Mouse (Mus musculus) intestine, postnatal 0 days (tissue): ENCODE data around the gene Adamts16. TPM values are rescaled to one million over a fixed set of nuclear protein-coding genes. Genes with fewer than 3 reads are reported as not detected.

ENCODE experiments used
- ATAC-seq: fragments of 200-750 bp; cut with Nextera tagmentation; 2 replicates; pipeline ENCODE4 v1.8.0; 2017; ENCODE audit warnings: mild to moderate bottlenecking, moderate TSS enrichment, moderate library complexity
- H3K27ac ChIP-seq: fragments of 300-500 bp; sonication (generic); 2 replicates; pipeline ENCODE4 v1.5.1; 2014; ENCODE audit warnings: mild to moderate bottlenecking, low read depth, low read length, moderate library complexity
- H3K27me3 ChIP-seq: fragments of 300-500 bp; sonication (generic); replicated peaks from 2 replicates; pipeline ENCODE4 v1.6.1; 2014; ENCODE audit warnings: low read length, mixed read lengths; ENCODE audit not compliant: control insufficient read depth, insufficient read depth
- H3K36me3 ChIP-seq: fragments of 300-500 bp; sonication (generic); 2 replicates; pipeline ENCODE4 v1.6.1; 2014; ENCODE audit warnings: mild to moderate bottlenecking, moderate library complexity; ENCODE audit not compliant: control insufficient read depth, insufficient read depth
- H3K4me1 ChIP-seq: fragments of 300-500 bp; sonication (generic); replicated peaks from 2 replicates; pipeline ENCODE4 v1.6.1; 2014; ENCODE audit warnings: antibody characterized with exemption, low read length, mixed read lengths; ENCODE audit not compliant: control insufficient read depth, insufficient read depth
- H3K4me2 ChIP-seq: fragments of 300-500 bp; sonication (generic); replicated peaks from 2 replicates; pipeline ENCODE4 v1.6.1; 2014; ENCODE audit warnings: low read depth, mild to moderate bottlenecking, moderate library complexity
- H3K4me3 ChIP-seq: fragments of 300-500 bp; sonication (generic); 2 replicates; pipeline ENCODE4 v1.5.1; 2014; ENCODE audit warnings: low read depth, low read length
- H3K9ac ChIP-seq: fragments of 300-500 bp; sonication (generic); 2 replicates; pipeline ENCODE4 v1.6.1; 2014; ENCODE audit warnings: mild to moderate bottlenecking, low read depth, low read length
- H3K9me3 ChIP-seq: fragments of 300-500 bp; sonication (generic); 2 replicates; pipeline ENCODE4 v1.6.1; 2016; ENCODE audit warnings: mixed run types; ENCODE audit not compliant: control insufficient read depth
- CTCF ChIP-seq: sonication (generic); IDR thresholded peaks from 2 replicates; pipeline ENCODE4 v1.5.1; 2016; ENCODE audit warnings: low read depth, mild to moderate bottlenecking, control low read depth, antibody characterized with exemption, moderate library complexity
- WGBS: fragments of 180-500 bp; shearing (Covaris S2); extraction: QIAGEN DNeasy Blood & Tissue Kit; methylation state at CpG from one replicate; pipeline ENCODE4 v1.1.7; 2014; 5-methylcytosine and 5-hydroxymethylcytosine counted together
- polyA plus RNA-seq: library from polyadenylated mRNA; unstranded; fragments of >200 nt; fragmentation: Nextera tagmentation; extraction: Ambion mirVana; gene quantifications from 2 replicates; pipeline ENCODE4 v1.2.1, GENCODE M21; 2015

Gene Adamts16
- polyA plus RNA-seq, 1 experiment from 2014 or later, result 0.20 TPM

DNA sequence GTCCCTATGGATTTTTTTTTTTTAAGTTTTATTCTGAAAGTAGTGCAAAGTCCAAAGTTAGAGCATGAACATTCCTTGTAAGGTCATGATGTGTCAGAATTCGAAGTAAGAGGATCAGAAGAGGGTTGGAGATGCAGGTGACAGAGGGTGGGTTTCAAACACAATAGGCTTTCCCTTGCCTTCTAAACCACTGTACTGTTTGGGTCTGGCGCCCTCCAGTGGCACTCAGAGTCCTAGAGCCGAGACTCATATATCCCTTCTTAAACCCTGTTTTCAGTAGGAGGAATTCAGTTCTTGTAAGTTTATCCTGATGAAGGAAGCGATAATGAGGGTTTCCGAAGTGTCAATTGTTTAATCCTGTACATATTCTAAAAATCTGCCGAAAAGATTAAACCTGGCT lies 1.4 kb downstream of the Adamts16 start:
- Histone ChIP-seq H3K9me3 (no peaks in the 10 kb centered on the region), H3K27me3 (peaks cover 17% of the 10 kb centered on the region), H3K27ac (no peak overlapping the region), H3K4me2 (peak overlapping the region; percentile 49), H3K4me3 (no peak overlapping the region), H3K9ac (no peak overlapping the region), H3K4me1 (no peaks in the 10 kb centered on the region), H3K36me3 (no peaks in the 10 kb centered on the region)
- ATAC-seq, result no peak
- peak; percentile 91 for TF ChIP-seq CTCF
- WGBS, result 4% methylated on average over 6 of the region's 6 CpGs

DNA sequence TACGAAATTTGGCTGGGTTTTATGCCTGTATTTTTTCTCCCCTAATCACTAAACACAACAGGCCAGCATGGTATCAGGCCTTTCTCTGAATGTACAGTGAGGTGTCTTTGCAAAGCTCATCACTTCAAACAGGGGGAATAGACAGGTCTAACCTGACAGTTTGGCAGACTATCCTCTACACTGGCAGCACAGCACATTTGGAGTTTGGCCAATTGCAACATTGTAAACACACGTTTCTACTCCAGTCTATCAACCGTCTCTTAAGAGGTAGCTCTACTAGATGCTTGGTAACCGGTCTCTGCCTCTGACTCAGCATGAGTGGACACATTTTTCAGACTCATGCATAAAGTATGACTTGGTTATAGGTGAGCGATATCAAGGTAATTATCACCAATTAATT lies 4.0 kb downstream of the Adamts16 start:
- ATAC-seq, result no peak

DNA sequence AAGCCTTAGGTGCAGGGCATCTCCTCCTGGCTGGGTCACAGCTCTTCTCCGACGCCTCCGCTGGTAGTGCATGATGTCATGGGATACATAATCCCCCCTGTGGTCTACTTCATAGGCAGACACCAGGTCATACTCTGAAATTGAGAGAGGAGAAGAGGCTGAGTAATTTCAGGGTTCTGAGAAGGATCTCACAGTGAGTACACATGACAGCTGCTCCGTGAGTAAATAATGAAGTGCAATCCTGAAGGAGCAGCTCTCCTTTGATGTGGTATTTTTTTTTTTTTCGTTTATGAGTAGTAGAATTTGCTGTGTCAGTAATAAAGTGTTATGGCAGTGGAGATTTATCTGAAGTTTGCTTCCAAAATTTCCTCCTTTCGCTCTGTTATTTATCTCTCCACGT lies 5.4 kb downstream of the Adamts16 start:
- no peak overlapping the region for H3K9ac ChIP-seq
- H3K9me3 ChIP-seq, result no peaks in the 10 kb centered on the region
- H3K4me3 ChIP-seq, result no peak overlapping the region
- H3K4me2 ChIP-seq, result no peak overlapping the region
- no peak for TF ChIP-seq CTCF
- H3K27ac ChIP-seq, result no peak overlapping the region
- no peak for ATAC-seq
- WGBS, result 33% methylated on average over 7 of the region's 7 CpGs
- peaks cover 10% of the 10 kb centered on the region; the same call in 1 of the 2 replicates for H3K27me3 ChIP-seq
- H3K36me3 ChIP-seq, result no peaks in the 10 kb centered on the region
- no peaks in the 10 kb centered on the region for H3K4me1 ChIP-seq

More for the DNA sequence above, 4.0 kb downstream of the Adamts16 start:
- peaks cover 17% of the 10 kb centered on the region for H3K27me3 ChIP-seq
- H3K4me2 ChIP-seq, result no peak overlapping the region
- no peak for TF ChIP-seq CTCF
- 74% methylated on average over 5 of the region's 5 CpGs for WGBS
- no peak overlapping the region for H3K4me3 ChIP-seq
- no peaks in the 10 kb centered on the region for H3K4me1 ChIP-seq
- H3K36me3 ChIP-seq, result no peaks in the 10 kb centered on the region
- no peak overlapping the region for H3K9ac ChIP-seq
- no peaks in the 10 kb centered on the region for H3K9me3 ChIP-seq
- no peak overlapping the region for H3K27ac ChIP-seq

DNA sequence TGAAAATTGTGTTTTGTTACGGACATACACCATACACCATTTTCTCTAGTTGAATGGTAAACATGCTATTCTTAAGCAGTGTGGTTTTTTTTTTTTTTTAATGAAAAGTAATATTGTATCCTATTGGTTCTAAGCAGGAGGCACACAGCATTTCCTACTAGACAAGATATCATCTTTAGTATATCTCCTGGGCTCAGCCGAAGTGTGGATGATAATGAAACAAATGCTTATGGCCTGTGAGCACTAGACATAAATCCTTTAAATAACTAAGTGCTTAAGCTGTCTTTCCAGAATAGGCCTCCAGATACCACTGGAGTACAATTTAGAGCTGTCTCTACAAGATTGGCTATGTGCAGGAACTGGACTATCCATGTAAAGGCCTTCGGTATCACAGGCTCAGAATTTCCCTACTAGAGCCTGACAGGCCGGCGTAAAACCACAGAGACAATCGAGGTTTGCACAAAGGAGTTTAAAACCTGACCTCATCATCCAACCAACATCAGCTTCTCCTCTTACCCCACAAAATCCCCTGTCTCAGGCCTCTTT lies 8.9 kb downstream of the Adamts16 start:
- no peak for ATAC-seq
- Histone ChIP-seq H3K27ac (no peak overlapping the region), H3K4me2 (no peak overlapping the region), H3K4me3 (no peak overlapping the region), H3K9me3 (no peaks in the 10 kb centered on the region), H3K36me3 (no peaks in the 10 kb centered on the region), H3K4me1 (no peaks in the 10 kb centered on the region), H3K9ac (no peak overlapping the region), H3K27me3 (no peaks in the 10 kb centered on the region)
- TF ChIP-seq CTCF, result no peak
- 92% methylated on average over 6 of the region's 6 CpGs for WGBS

DNA sequence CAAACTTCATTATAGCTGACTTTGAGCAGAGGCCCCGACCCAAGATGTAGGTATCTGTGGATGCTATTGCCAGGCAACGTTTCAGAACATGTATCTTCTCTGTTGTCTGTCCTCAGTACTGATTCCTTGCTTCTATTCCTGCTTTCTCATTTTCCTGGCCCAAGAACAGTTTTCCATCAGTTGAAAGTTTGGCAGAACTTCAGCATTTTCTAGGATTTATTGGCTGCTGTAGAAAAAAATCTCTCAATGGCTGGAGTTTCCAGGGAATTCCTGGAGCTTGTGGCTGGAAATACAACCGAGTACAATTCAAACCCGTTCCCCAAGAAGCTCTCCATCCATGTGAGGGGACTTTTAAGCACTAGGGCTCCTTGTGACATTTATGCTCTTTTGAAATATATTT lies 10.6 kb downstream of the Adamts16 start:
- Histone ChIP-seq H3K4me2 (no peak overlapping the region), H3K4me1 (no peaks in the 10 kb centered on the region), H3K27me3 (no peaks in the 10 kb centered on the region), H3K27ac (no peak overlapping the region), H3K9me3 (no peaks in the 10 kb centered on the region), H3K9ac (no peak overlapping the region), H3K4me3 (no peak overlapping the region), H3K36me3 (no peaks in the 10 kb centered on the region)
- no peak for TF ChIP-seq CTCF
- ATAC-seq, result no peak
- WGBS, result 69% methylated on average over 4 of the region's 4 CpGs

DNA sequence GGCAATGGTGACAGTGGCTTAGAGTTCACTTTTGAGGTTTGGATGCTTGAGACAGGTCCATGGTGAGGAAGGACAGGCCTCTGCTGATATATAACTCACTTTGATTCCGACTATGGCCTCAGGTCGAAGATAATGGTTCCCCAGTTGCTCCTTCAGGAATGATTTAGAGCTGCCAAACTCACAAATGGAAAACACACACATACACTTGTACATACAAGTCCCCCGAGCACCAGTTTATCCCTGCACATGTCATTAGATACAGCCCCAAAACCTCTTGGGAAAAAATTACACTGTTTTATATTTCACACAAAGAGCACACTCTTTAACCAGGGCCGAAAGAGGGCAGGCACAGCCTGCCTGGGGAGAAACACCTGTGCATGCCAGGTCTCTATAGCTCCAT lies 14.1 kb downstream of the Adamts16 start:
- H3K9me3 ChIP-seq, result no peaks in the 10 kb centered on the region
- 90% methylated on average over 4 of the region's 4 CpGs for WGBS
- H3K4me2 ChIP-seq, result 0 out of 2 replicates have a peak overlapping the region, but pooled peaks have one; percentile 51
- no peak overlapping the region for H3K27ac ChIP-seq
- no peak overlapping the region for H3K4me3 ChIP-seq
- no peak overlapping the region for H3K9ac ChIP-seq
- no peaks in the 10 kb centered on the region for H3K27me3 ChIP-seq
- H3K4me1 ChIP-seq, result no peaks in the 10 kb centered on the region
- H3K36me3 ChIP-seq, result no peaks in the 10 kb centered on the region
- no peak for TF ChIP-seq CTCF
- ATAC-seq, result no peak

DNA sequence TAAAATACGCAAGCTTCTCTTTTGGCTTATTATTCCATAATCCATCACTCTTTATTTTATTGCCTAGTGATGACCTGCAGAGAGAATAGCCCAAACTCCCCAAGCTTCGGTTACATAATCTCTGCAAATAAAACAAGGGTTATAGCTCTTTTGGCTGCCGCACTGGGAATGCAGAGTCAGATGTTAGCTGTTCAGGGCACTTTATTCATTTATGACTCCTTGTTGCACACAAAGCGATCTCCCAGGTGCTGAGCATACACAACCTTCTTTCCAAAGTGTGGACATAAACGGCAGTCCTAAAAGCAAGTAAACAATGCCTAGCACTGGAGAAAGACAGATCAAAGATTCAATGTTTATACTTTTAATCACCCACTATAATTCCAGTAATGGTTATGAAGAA lies 16.3 kb downstream of the Adamts16 start:
- 28% methylated on average over 5 of the region's 5 CpGs for WGBS
- no peaks in the 10 kb centered on the region for H3K9me3 ChIP-seq
- no peak overlapping the region for H3K9ac ChIP-seq
- H3K27me3 ChIP-seq, result no peaks in the 10 kb centered on the region
- TF ChIP-seq CTCF, result no peak
- no peak overlapping the region for H3K4me2 ChIP-seq
- no peaks in the 10 kb centered on the region for H3K4me1 ChIP-seq
- no peaks in the 10 kb centered on the region for H3K36me3 ChIP-seq
- H3K27ac ChIP-seq, result no peak overlapping the region
- no peak for ATAC-seq
- H3K4me3 ChIP-seq, result no peak overlapping the region
